Mouse (Mus musculus) cerebellum, adult 18-20 months (tissue): ENCODE results near the gene Rps6kl1.
"Not testable (repeated sequence)": the region's sequence is repeated elsewhere in the genome, so short reads cannot be mapped to it uniquely, and the experiment has no call there.

Experiments used
- DNase-seq, 2 experiments: peaks; one replicate each; pipeline ENCODE4 v3.0.0; 2021

Gene Rps6kl1

DNA sequence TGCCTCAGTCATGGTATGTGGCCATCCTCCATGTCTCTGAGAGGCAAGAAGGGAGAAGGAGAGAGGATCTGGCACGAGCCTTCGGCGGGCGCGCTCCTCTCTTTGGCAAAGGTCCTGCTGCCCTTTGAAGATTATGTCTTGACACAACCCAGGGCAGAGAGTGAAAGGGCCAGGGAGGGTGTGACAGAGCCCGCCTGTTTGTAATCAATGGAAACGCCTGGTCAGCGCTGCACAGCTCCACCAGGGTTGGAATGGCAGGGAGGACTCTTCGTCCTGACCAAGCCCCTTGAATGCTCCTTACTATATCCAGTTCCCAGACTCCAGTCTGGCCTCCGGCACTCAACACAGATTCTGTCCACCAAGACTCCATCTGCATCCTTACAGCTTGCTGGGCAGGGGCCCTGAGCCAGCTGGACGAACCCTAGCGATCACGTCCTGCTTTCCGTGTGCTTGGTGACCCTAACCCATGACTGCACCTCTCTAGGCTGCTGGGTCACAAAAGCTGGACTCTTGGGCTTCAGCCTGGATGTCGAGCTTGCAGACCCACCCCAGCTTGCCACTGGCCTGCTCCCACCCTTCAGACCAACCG, 24.1 kb upstream of the Rps6kl1 start:
- no peak for DNase-seq

DNA sequence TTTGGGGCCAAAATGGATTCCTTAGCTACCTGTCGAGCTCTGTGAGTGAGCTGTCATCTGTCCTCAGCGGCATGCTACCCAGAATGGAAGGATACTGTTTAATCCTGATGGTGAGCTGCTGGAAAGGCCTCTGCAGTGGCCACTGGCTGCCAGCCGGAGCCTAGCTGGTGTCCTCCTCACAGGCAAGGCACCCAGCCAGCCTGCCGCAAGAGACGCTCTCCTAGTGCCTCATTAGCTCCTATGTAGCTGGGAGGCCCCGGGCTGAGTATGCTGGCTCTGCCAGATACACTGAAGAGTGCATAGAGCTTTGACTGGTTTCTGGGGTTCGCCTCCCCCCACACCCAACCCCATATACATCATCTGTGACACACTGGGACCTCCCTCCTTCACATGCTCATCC, 23.0 kb upstream of the Rps6kl1 start:
- DNase-seq = no peak

GRCm38 (mm10) chr12:85170948-85171307, 19.9 kb upstream of the Rps6kl1 start:
- no peak for DNase-seq

GRCm38 (mm10) chr12:85170284-85170947, 19.4 kb upstream of the Rps6kl1 start:
- DNase-seq = peak; percentile 39 to 58

GRCm38 (mm10) chr12:85169877-85170276, 18.8 kb upstream of the Rps6kl1 start:
- peak in 1 of 2 experiments; percentile 30 for DNase-seq

DNA sequence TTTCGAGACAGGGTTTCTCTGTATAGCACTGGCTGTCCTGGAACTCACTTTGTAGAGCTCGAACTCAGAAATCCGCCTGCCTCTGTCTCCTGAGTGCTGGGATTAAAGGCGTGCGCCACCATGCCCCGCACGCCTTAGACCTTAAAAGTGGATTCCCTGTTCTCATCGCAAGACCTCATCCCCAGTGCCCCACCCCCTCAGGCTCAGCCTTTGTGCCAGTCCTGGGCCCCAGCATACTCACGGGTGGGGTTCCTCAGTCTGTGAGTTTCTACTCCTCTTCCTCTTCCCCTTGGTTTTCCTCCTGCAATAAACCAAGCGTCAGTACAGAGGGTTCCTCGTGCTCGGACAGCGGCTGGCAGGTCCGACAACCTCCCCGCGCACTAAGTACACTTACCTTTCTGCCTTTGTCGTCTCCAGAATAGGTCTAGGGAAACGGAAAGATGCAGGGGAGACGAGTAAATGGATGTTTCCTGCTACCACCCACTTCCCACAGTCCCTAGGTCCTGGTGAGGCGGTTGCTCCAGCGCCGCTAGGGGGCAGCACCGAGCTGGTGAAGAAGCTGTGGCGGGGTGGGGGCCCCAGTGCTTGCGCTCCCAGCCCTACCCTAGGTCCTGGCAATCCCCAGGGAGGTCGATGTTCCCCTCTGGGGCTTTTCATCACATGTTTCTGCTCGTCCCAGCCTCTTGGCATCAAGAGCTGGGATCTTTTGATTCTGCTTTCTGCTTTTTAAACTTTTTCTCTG, 18.2 kb upstream of the Rps6kl1 start:
- peak; percentile 88 to 91 for DNase-seq

GRCm38 (mm10) chr12:85166631-85167030, 15.6 kb upstream of the Rps6kl1 start:
- no peak for DNase-seq

DNA sequence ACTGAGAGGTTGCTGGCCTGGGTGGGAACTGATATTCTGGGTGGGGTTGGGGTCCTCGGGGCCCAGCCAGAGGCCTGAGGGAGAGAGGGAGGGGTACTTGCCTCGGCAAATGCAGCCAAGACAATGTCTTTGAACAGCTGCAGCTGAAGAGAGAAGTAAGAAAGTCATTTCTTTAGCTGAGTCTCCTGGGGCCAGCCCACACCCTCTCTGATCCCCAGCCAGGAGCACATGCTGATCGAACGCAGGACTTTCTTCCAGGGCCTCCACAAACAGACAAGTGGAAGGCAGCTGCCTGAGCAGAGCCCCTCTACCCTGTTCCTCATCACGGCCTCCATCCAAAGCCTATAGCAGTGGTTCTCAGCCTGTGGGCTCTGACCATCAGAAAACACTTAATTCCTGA, 13.9 kb upstream of the Rps6kl1 start:
- no peak for DNase-seq

DNA sequence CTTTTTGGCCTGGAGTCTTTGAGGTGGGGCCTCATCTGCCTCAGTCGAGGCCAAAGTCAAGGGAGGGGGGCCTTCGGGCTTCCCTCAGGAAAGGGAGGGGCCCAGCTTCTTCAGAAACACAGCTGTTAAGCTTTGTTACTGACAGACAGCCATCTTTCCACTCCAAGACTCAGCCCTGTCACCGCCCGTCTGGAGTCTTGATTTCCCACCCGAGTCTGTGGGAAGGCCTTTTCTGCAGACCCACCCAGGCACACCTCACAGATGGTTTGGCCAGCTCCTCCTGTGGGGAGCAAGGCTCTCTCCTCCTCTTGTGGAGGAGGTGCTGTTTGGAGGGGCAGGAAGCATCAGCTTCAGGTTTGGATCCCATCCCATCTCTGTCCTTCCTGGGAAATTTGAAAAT, 8.5 kb upstream of the Rps6kl1 start:
- no peak for DNase-seq

DNA sequence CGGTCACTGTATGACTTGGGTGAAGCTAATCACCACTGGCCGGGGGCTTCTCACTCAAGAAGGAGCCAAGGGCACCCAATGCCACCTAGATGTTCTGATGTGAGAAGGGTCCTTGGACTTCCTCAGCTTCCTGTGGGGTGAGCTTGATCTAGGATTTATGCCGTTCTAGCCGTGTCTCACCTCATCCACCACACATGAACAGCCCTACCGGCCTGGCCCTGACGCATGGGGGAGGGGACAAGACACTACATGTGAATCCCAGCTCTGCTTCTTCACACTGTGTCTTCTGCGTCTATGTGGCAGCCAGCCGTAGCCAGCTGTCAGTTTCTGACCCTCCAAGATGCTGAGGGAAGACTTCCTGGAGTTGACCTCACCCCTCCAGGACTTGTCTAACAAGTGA, 7.7 kb upstream of the Rps6kl1 start:
- no peak for DNase-seq

GRCm38 (mm10) chr12:85157797-85158460, 6.9 kb upstream of the Rps6kl1 start:
- DNase-seq = no peak

DNA sequence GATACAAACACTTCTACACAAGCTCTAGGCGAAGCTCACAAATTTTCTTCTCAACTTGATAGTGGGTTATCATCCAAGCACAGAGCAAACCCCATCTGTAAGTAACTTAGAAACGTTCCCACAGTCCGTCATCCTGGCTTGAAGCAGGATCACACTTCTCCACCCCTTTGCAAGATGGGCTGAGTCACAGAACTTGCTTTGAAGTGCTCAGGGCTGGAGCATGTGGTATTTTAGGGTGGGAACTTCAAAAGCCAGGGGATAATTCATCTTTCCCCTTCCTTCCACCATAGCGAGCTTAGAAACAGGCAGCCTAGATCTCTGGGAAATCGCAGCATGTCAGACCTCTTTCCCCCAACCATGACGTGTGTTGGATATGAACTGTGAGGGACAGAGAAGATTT, 5.3 kb upstream of the Rps6kl1 start:
- DNase-seq = no peak

- DNase-seq = no peak
These were observed 1.9 kb upstream of the Rps6kl1 start for GRCm38 (mm10) chr12:85153011-85153410.

GRCm38 (mm10) chr12:85150321-85151001, 603 bp downstream of the Rps6kl1 start:
- peak in 1 of 2 experiments; percentile 25 for DNase-seq

DNA sequence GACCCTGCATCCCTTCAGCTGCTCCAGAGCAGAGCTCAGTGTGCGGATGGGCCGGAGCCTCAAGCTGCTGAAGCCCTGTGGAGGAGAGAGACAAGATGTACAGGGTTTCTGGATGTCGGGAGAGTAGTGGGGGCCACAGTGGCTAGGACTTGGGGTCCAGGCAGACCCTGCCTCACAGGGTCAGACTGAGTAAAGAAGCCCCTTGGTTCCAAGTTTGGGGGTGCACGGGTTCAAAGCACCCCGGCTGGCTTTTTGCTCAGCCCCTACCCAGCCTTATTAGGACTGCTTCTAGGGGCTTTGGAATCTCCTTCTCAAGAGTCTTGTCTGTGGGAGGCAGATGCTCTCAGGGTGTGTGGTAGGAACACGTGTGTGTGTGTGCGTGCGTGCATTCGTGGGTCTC, 4.2 kb downstream of the Rps6kl1 start:
- DNase-seq = no peak

- DNase-seq = no peak
These were observed 4.7 kb downstream of the Rps6kl1 start for GRCm38 (mm10) chr12:85146355-85146754.

- DNase-seq = no peak
These were observed 5.4 kb downstream of the Rps6kl1 start for GRCm38 (mm10) chr12:85145630-85146029.

DNA sequence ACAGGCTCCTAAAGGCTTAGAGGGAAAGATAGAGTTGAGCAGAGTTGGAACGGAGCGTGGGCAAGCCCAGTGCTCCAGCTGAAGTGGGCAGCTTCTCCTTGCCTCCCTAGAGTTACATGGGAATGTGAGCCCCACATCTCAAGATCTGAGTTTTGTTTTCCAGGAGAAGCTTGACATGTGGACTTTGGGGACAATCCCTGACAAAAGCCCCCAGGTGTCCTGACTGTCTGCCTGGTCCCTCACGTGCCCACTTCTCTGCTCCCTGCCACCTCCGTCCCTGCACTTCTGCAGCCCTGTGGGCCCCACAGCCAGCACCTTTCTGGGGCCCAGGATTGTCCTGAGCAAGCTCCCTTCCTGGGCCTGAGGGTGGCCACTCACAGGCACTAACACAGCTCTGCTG, 6.2 kb downstream of the Rps6kl1 start:
- DNase-seq = no peak

DNA sequence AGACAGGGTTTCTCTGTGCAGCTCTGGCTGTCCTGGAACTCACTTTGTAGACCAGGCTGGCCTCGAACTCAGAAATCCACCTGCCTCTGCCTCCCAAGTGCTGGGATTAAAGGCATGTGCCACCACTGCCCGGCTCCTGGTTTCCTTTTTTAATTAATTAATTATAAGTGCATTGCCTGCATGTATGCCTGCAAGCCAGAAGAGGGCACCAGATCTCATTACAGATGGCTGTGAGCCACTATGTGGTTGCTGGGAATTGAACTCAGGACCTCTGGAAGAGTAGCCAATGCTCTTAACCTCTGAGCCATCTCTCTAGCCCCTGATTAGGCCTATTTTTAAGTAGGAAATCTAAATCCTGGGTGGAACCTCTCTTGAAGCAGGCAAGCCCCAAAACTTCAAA, 6.8 kb downstream of the Rps6kl1 start:
- DNase-seq = not testable (repeated sequence)

DNA sequence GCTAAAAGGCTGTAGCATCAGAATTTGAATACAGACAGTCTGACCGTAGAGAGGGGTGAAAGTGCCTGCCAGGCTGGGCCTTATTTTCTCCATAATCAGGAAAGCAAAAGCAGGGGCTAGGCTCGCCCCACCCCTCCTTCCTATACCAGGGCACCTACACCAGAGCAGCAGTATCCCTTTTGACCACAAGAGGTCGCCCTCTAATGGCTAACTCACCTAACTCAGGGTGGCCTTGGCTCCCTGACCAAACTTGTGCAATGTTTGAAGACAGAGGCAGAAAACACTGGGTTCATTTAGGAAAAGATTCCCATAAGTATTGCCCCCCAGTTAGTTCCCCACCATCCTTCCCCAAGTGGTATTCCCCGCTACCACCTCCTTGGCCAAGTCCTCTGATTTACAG, 8.3 kb downstream of the Rps6kl1 start:
- DNase-seq = peak; percentile 86

GRCm38 (mm10) chr12:85141096-85141495, 10.0 kb downstream of the Rps6kl1 start:
- no peak for DNase-seq

GRCm38 (mm10) chr12:85140036-85140701, 10.9 kb downstream of the Rps6kl1 start:
- no peak for DNase-seq

DNA sequence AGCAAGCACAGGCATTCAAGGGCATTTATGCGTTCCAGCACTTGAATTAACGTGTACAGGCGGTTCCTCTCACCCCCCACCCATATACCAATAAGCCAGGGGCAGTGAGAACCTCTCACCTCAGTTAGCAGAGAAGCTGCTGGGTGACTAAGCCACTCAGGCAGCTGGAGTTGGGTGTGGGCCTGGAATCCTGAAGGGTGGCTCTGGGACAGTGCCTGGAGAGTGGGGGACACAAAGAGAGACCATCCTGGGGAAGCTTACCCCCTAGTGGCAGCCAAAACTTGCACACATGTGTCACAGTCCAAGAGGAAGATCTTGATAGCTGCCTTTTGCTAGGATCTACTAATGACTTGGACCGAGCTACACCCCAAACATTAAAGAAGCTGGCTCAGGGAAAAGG, 14.4 kb downstream of the Rps6kl1 start:
- no peak for DNase-seq
